Mouse (Mus musculus) ES-E14 (cell line): ENCODE measurements around the gene Txndc11. TPM values are rescaled to one million over a fixed set of nuclear protein-coding genes. Genes with fewer than 3 reads are reported as not detected.

Source experiments
- DNase-seq: peaks from one replicate; pipeline ENCODE4 v3.0.0-alpha.2; 2013; ENCODE audit warnings: low read depth, low spot score
- H3K27ac ChIP-seq: 2 replicates; pipeline ENCODE4 v1.5.1; 2012; ENCODE audit warnings: low read depth, mild to moderate bottlenecking, low read length, moderate library complexity, mixed read lengths; ENCODE audit not compliant: poor library complexity, insufficient read depth, severe bottlenecking
- H3K36me3 ChIP-seq: 2 replicates; pipeline ENCODE4 v1.6.1; 2012; ENCODE audit warnings: mild to moderate bottlenecking, low read length, moderate library complexity, mixed read lengths; ENCODE audit not compliant: control insufficient read depth, poor library complexity, insufficient read depth, severe bottlenecking
- H3K4me1 ChIP-seq, 2 experiments: fragments of 150-350 bp in 1 of 2; sonication (generic) in 1 of 2; 2 replicates each; pipeline ENCODE4 v1.6.1; 2012; ENCODE audit warnings: low read length in 2 of 2, mild to moderate bottlenecking in 1 of 2, mixed read lengths in 1 of 2; ENCODE audit not compliant: control insufficient read depth in 2 of 2, insufficient read depth in 2 of 2, poor library complexity in 1 of 2
- H3K4me3 ChIP-seq, 2 experiments: fragments of 150-350 bp in 1 of 2; sonication (generic) in 1 of 2; 2 replicates each; pipeline ENCODE4 v1.5.1; 2012; ENCODE audit warnings: low read length in 2 of 2, low read depth in 1 of 2, mild to moderate bottlenecking in 1 of 2, mixed read lengths in 1 of 2; ENCODE audit not compliant: insufficient read depth in 1 of 2, poor library complexity in 1 of 2, severe bottlenecking in 1 of 2
- H3K9ac ChIP-seq: 2 replicates; pipeline ENCODE4 v1.6.1; 2012; ENCODE audit warnings: low read depth, mild to moderate bottlenecking, low read length, mixed read lengths; ENCODE audit not compliant: poor library complexity, insufficient read depth, severe bottlenecking
- H3K9me3 ChIP-seq: fragments of 150-350 bp; sonication (generic); 2 replicates; pipeline ENCODE4 v1.6.1; 2012; ENCODE audit warnings: low read depth, mild to moderate bottlenecking, low read length; ENCODE audit not compliant: control insufficient read depth, insufficient read depth
- CHD2 ChIP-seq: IDR thresholded peaks from 2 replicates; pipeline ENCODE4 v1.6.1; 2014; ENCODE audit warnings: mild to moderate bottlenecking, low read depth, low read length, inconsistent platforms
- HCFC1 ChIP-seq: IDR thresholded peaks from 2 replicates; pipeline ENCODE4 v1.6.1; 2012; ENCODE audit warnings: low read length, inconsistent platforms, borderline replicate concordance; ENCODE audit not compliant: insufficient read depth
- MAFK ChIP-seq: IDR thresholded peaks from 2 replicates; pipeline ENCODE4 v1.6.1; 2014; ENCODE audit warnings: mild to moderate bottlenecking, low read depth, low read length, inconsistent platforms; ENCODE audit not compliant: insufficient read depth
- ZC3H11A ChIP-seq: IDR thresholded peaks from 2 replicates; pipeline ENCODE4 v1.6.1; 2012; ENCODE audit warnings: low read depth, mild to moderate bottlenecking, inconsistent platforms, low read length, borderline replicate concordance
- ZNF384 ChIP-seq: IDR thresholded peaks from 2 replicates; pipeline ENCODE4 v1.6.1; 2012; ENCODE audit warnings: low read depth, low read length, inconsistent platforms
- in situ Hi-C, 2 experiments: fragments of 600-800 bp; cut with MboI; formaldehyde crosslinking; loops; one replicate each; pipeline ENCODE4 v1.15.1; 2025; ENCODE audit warnings: low sequenced_read_pairs in 2 of 2, inconsistent platforms in 1 of 2; ENCODE audit not compliant: unreplicated experiment in 2 of 2
- total RNA-seq: library from RNA; depleted of rRNA; stranded (reverse); fragments of 300-350 nt; gene quantifications from 2 replicates; pipeline ENCODE4 v1.2.3, GENCODE M21; 2012; rRNA removed

Txndc11 gene
- 26.0 and 28.6 TPM in 2 replicates for total RNA-seq

GRCm38 (mm10) chr16:11134348-11135344 lies at the start of gene Txndc11:
TSS of gene Txndc11 (minus strand) at chr16:11134650.
- Histone ChIP-seq H3K36me3 (peaks cover 8% of the 10 kb centered on the region; the same call in 1 of the 2 replicates), H3K27ac (0 out of 2 replicates have a peak within 1 kb of the TSS, but pooled peaks have one; percentile 35), H3K4me1 (no peaks in the 10 kb centered on the region), H3K9ac (peak within 1 kb of the TSS; percentile 92), H3K9me3 (no peaks in the 10 kb centered on the region), H3K4me3 (peak within 1 kb of the TSS; percentile 81 to 86)
- DNase-seq: peak; percentile 95
- TF ChIP-seq CHD2 (no peak), MAFK (no peak), HCFC1 (no peak; the same call in 1 of the 2 replicates), ZC3H11A (no peak), ZNF384 (no peak)
- in situ Hi-C loops: no loop called here

GRCm38 (mm10) chr16:11177404-11177803 lies 43.0 kb upstream of the Txndc11 start:
- no peak overlapping the region for H3K9ac ChIP-seq
- no peak for DNase-seq
- no peak for TF ChIP-seq HCFC1
- no peak for TF ChIP-seq CHD2
- TF ChIP-seq ZC3H11A: no peak
- no peak for TF ChIP-seq ZNF384
- TF ChIP-seq MAFK: no peak
- no peaks in the 10 kb centered on the region for H3K9me3 ChIP-seq
- H3K36me3 ChIP-seq: no peaks in the 10 kb centered on the region
- no peak overlapping the region for H3K4me3 ChIP-seq
- no peak overlapping the region for H3K27ac ChIP-seq
- H3K4me1 ChIP-seq: peaks cover 2% of the 10 kb centered on the region in 2 experiments; a peak in 2 of 4 replicates
- in situ Hi-C loops: no loop called here

DNA sequence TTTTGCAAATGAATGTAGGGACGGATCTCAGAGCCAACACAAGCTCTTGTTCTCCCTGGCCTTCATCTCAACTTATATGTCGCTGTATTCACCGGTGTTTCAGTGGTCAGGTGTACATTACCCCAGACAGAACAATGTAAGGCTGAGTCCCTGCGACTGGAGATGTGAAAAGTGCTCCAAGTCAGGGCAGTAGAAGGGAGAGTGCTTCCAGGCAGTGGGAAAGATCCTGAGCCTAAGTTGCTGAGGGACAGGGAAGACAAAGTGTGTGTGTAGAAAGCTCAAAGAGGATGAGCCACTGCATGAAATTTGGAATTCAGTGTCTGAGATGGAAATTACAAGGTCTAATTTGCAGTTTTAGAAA lies 42.4 kb upstream of the Txndc11 start:
- Histone ChIP-seq H3K4me1 (peaks cover 2 to 5% of the 10 kb centered on the region in 2 experiments; a peak in 2 of 4 replicates), H3K27ac (no peak overlapping the region), H3K9ac (no peak overlapping the region; the same call in none of the 2 replicates), H3K4me3 (peak overlapping the region; percentile 82 to 87), H3K9me3 (no peaks in the 10 kb centered on the region), H3K36me3 (no peaks in the 10 kb centered on the region)
- DNase-seq: no peak
- in situ Hi-C loops: no loop called here
- TF ChIP-seq ZNF384 (no peak), MAFK (no peak), HCFC1 (no peak), ZC3H11A (no peak), CHD2 (no peak)

DNA sequence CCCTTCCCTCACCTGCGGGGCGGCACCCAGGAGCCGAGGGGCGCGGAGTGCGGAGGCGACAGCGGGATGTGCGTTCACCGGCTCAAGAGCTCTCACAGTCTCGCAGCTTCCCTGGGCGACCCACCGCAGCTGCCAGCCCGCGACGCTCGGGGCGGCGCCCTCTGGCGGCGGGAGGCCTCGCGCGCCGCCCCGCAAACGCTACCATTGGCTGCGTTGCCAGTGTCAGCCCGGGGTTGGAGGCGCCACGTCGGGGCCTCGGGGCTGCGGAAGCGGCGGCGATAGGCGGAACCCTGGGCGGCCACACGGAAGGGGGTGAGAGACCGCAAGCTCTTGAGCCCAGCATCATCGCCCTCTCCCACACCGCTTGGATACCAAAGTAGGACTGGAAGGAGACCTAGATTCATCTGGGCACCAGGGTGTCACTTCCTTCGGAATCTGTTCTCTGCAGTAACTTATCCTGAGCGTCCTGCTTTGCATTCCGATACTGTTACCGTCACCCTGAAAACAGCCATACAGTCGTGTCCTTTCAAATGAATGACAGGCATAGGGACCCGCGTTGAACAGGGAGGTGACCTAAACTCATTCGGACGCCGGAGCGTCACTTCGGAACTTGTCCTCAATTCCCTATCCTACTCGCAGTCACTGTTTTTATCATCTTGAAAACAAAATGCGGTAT lies 41.9 kb upstream of the Txndc11 start, which contains the start of gene Zc3h7a:
Gene Zc3h7a (minus strand): TSS at position 186 of the 676 bp plus-strand sequence.
- DNase-seq: peak; percentile 58
- no peak within 1 kb of the TSS for H3K27ac ChIP-seq
- peak within 1 kb of the TSS; percentile 89 for H3K9ac ChIP-seq
- H3K9me3 ChIP-seq: no peaks in the 10 kb centered on the region
- peaks cover 2 to 5% of the 10 kb centered on the region in 2 experiments; a peak in 2 of 4 replicates for H3K4me1 ChIP-seq
- TF ChIP-seq HCFC1 (peak; percentile 51; the same call in 1 of the 2 replicates), CHD2 (no peak), MAFK (no peak), ZNF384 (no peak), ZC3H11A (peak; percentile 12; the same call in 1 of the 2 replicates)
- H3K36me3 ChIP-seq: no peaks in the 10 kb centered on the region
- in situ Hi-C loops: no loop called here
- peak within 1 kb of the TSS; percentile 82 to 87 for H3K4me3 ChIP-seq
